Mouse (Mus musculus) liver, postnatal 0 days (tissue): ENCODE measurements around the gene Gm17622. TPM values are rescaled to one million over a fixed set of nuclear protein-coding genes. Genes with fewer than 3 reads are reported as not detected.

Experiments used
- ATAC-seq: fragments of 200-750 bp; cut with Nextera tagmentation; 2 replicates; pipeline ENCODE4 v1.8.0; 2017; ENCODE audit warnings: mild to moderate bottlenecking, moderate library complexity
- DNase-seq: peaks from one replicate; pipeline ENCODE4 v3.0.0-alpha.2; 2016
- H3K27ac ChIP-seq: fragments of 300-500 bp; sonication (generic); 2 replicates; pipeline ENCODE4 v1.5.1; 2014; ENCODE audit warnings: antibody characterized with exemption, moderate library complexity, mild to moderate bottlenecking, low read depth
- H3K27me3 ChIP-seq: fragments of 300-500 bp; sonication (generic); 2 replicates; pipeline ENCODE4 v1.6.1; 2014; ENCODE audit warnings: low read length, control low read depth, mixed read lengths; ENCODE audit not compliant: insufficient read depth
- H3K36me3 ChIP-seq: fragments of 300-500 bp; sonication (generic); replicated peaks from 2 replicates; pipeline ENCODE4 v1.6.1; 2014; ENCODE audit warnings: mild to moderate bottlenecking, control low read depth, low read length, moderate library complexity, mixed read lengths; ENCODE audit not compliant: insufficient read depth
- H3K4me1 ChIP-seq: fragments of 300-500 bp; sonication (generic); 2 replicates; pipeline ENCODE4 v1.6.1; 2014; ENCODE audit warnings: antibody characterized with exemption, mild to moderate bottlenecking, control low read depth; ENCODE audit not compliant: insufficient read depth
- H3K4me2 ChIP-seq: fragments of 300-500 bp; sonication (generic); 2 replicates; pipeline ENCODE4 v1.6.1; 2014; ENCODE audit warnings: low read depth, mild to moderate bottlenecking, low read length, moderate library complexity, mixed read lengths
- H3K4me3 ChIP-seq: fragments of 300-500 bp; sonication (generic); 2 replicates; pipeline ENCODE4 v1.5.1; 2014; ENCODE audit warnings: low read depth, low read length
- H3K9ac ChIP-seq: fragments of 300-500 bp; sonication (generic); replicated peaks from 2 replicates; pipeline ENCODE4 v1.6.1; 2014; ENCODE audit warnings: mild to moderate bottlenecking, moderate library complexity
- H3K9me3 ChIP-seq: fragments of 300-500 bp; sonication (generic); 2 replicates; pipeline ENCODE4 v1.6.1; 2016; ENCODE audit warnings: mild to moderate bottlenecking, control low read depth, low read length, mixed read lengths
- CTCF ChIP-seq: sonication (generic); IDR thresholded peaks from 2 replicates; pipeline ENCODE4 v1.5.1; 2016; ENCODE audit warnings: antibody characterized with exemption, low read depth
- EP300 ChIP-seq: IDR thresholded peaks from 2 replicates; pipeline ENCODE4 v1.6.1; 2016; ENCODE audit warnings: antibody characterized with exemption, low read depth, mild to moderate bottlenecking
- WGBS: fragments of 180-500 bp; shearing (Covaris S2); extraction: QIAGEN DNeasy Blood & Tissue Kit; methylation state at CpG from one replicate; pipeline ENCODE4 v1.1.7; 2014; ENCODE audit not compliant: insufficient replicate concordance; 5-methylcytosine and 5-hydroxymethylcytosine counted together
- polyA plus RNA-seq: library from polyadenylated mRNA; unstranded; fragments of >200 nt; fragmentation: Nextera tagmentation; extraction: Ambion mirVana; gene quantifications from 2 replicates; pipeline ENCODE4 v1.2.1, GENCODE M21; 2015

Gene Gm17622
- polyA plus RNA-seq, 1 experiment from 2014 or later, result not detected

GRCm38 (mm10) chr13:96536821-96537572, 46.5 kb downstream of the Gm17622 start:
- 62% methylated on average over 5 of the region's 5 CpGs for WGBS
- ATAC-seq (no peak), DNase-seq (no peak)

DNA sequence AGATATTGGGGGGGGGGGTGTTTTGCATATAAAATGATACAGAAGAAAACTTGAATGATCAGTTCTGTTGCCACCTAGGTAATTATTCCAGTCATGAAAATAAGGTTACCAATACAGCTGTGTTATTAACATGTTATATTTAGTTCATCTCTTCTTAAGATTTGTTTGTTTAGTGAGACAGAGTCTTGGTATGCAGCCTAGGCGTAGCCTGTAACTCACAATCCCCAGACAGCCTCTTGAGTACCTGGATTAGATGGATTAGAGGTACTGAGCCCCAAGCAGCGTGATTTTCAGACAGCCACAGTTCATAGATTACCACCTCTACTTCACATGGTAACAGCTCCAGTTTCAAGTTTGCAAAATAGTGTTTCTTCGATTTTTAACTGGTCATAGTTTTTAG, 47.6 kb downstream of the Gm17622 start:
- Histone ChIP-seq H3K9ac (no peak overlapping the region), H3K4me1 (peaks cover 5% of the 10 kb centered on the region; the same call in 1 of the 2 replicates), H3K4me3 (no peak overlapping the region), H3K9me3 (no peaks in the 10 kb centered on the region), H3K27me3 (no peaks in the 10 kb centered on the region), H3K4me2 (no peak overlapping the region), H3K27ac (no peak overlapping the region), H3K36me3 (no peaks in the 10 kb centered on the region)
- ATAC-seq (no peak), DNase-seq (no peak)
- 81% methylated on average over 3 of the region's 3 CpGs for WGBS
- TF ChIP-seq EP300 (no peak), CTCF (no peak)

More at GRCm38 (mm10) chr13:96536821-96537572, 46.5 kb downstream of the Gm17622 start:
- no peak overlapping the region for H3K4me3 ChIP-seq
- peaks cover 5% of the 10 kb centered on the region; the same call in 1 of the 2 replicates for H3K4me1 ChIP-seq
- H3K9me3 ChIP-seq, result no peaks in the 10 kb centered on the region
- no peak overlapping the region for H3K27ac ChIP-seq
- no peak for TF ChIP-seq CTCF
- no peaks in the 10 kb centered on the region for H3K36me3 ChIP-seq
- H3K9ac ChIP-seq, result no peak overlapping the region
- H3K27me3 ChIP-seq, result no peaks in the 10 kb centered on the region
- no peak overlapping the region for H3K4me2 ChIP-seq

Other genes with a start within 250 kb of the Gm17622 start
- gene Poc5, start 102.4 kb upstream of the Gm17622 start, polyA plus RNA-seq, result 3.7 and 4.2 TPM in 2 replicates
- gene Ankdd1b, start 19.5 kb upstream of the Gm17622 start, polyA plus RNA-seq, result not detected in 2 replicates
- 1.3 TPM in 2 replicates for gene Polk, start 51.8 kb downstream of the Gm17622 start, polyA plus RNA-seq
- 3.5 and 4.2 TPM in 2 replicates for gene Col4a3bp, start 51.9 kb downstream of the Gm17622 start, polyA plus RNA-seq
- 25.3 and 26.5 TPM in 2 replicates for gene Hmgcr, start 180.2 kb downstream of the Gm17622 start, polyA plus RNA-seq